Mouse (Mus musculus) megakaryocyte, embryonic 14.5 days (primary cell): ENCODE results near the gene Zfp672. TPM values are rescaled to one million over a fixed set of nuclear protein-coding genes. Genes with fewer than 3 reads are reported as not detected.
"Not testable (repeated sequence)": the region's sequence is repeated elsewhere in the genome, so short reads cannot be mapped to it uniquely, and the experiment has no call there.

Source experiments
- H3K27me3 ChIP-seq: replicated peaks from 2 replicates; pipeline ENCODE3; 2012; ENCODE audit warnings: inconsistent platforms
- H3K36me3 ChIP-seq: replicated peaks from 2 replicates; pipeline ENCODE3; 2012; ENCODE audit warnings: low read length, inconsistent platforms, mixed read lengths
- H3K4me1 ChIP-seq: 2 replicates; pipeline ENCODE4 v1.6.1; 2012; ENCODE audit warnings: inconsistent platforms
- H3K4me3 ChIP-seq: replicated peaks from 2 replicates; pipeline ENCODE3; 2012; ENCODE audit warnings: moderate library complexity, mild to moderate bottlenecking, inconsistent platforms
- H3K9me3 ChIP-seq: 2 replicates; pipeline ENCODE4 v1.6.1; 2012; ENCODE audit warnings: inconsistent platforms
- FLI1 ChIP-seq: IDR thresholded peaks from 2 replicates; pipeline ENCODE4 v1.6.1; 2012; ENCODE audit warnings: low read length, inconsistent platforms, mixed read lengths
- GATA1 ChIP-seq: IDR thresholded peaks from 3 replicates; pipeline ENCODE4 v1.6.1; 2012; ENCODE audit warnings: mixed read lengths, low read length, inconsistent platforms, borderline replicate concordance
- polyA plus RNA-seq: library from polyadenylated mRNA; stranded (reverse); fragments of >175 nt; gene quantifications from 2 replicates; pipeline ENCODE4 v1.2.3, GENCODE M21; 2012; ENCODE audit warnings: low replicate concordance; ENCODE audit not compliant: insufficient read depth

Zfp672 gene
- 11.6 and 18.5 TPM in 2 replicates for polyA plus RNA-seq

GRCm38 (mm10) chr11:58330276-58331148 lies at the start of gene Zfp672, which contains the start of gene Sh3bp5l:
Gene Zfp672, minus strand, starts transcription at chr11:58330339.
Gene Sh3bp5l, plus strand, starts transcription at chr11:58330724.
- Histone ChIP-seq H3K36me3 (peaks cover 59% of the 10 kb centered on the region), H3K9me3 (no peaks in the 10 kb centered on the region), H3K4me1 (peaks cover 58% of the 10 kb centered on the region), H3K4me3 (peak within 1 kb of the TSS; percentile 99), H3K27me3 (no peaks in the 10 kb centered on the region)
- no peak for TF ChIP-seq FLI1
- TF ChIP-seq GATA1 = no peak

GRCm38 (mm10) chr11:58379516-58379915 lies 49.4 kb upstream of the Zfp672 start:
- Histone ChIP-seq H3K27me3 (peaks cover 24% of the 10 kb centered on the region), H3K36me3 (no peaks in the 10 kb centered on the region), H3K4me1 (no peaks in the 10 kb centered on the region), H3K9me3 (no peaks in the 10 kb centered on the region), H3K4me3 (no peak overlapping the region)
- TF ChIP-seq GATA1 (no peak), FLI1 (no peak)

- no peaks in the 10 kb centered on the region for H3K4me1 ChIP-seq
These were observed 48.7 kb upstream of the Zfp672 start, which contains the start of gene Lypd8 for GRCm38 (mm10) chr11:58378763-58379278. Gene Lypd8, plus strand, starts transcription at chr11:58379043.

GRCm38 (mm10) chr11:58377686-58378085 lies 47.5 kb upstream of the Zfp672 start:
- H3K36me3 ChIP-seq = no peaks in the 10 kb centered on the region
- no peaks in the 10 kb centered on the region for H3K9me3 ChIP-seq
- no peak overlapping the region for H3K4me3 ChIP-seq
- no peaks in the 10 kb centered on the region for H3K4me1 ChIP-seq
- H3K27me3 ChIP-seq = peaks cover 20% of the 10 kb centered on the region
- TF ChIP-seq FLI1 (no peak), GATA1 (no peak)

More at GRCm38 (mm10) chr11:58378763-58379278, 48.7 kb upstream of the Zfp672 start, which contains the start of gene Lypd8:
- Histone ChIP-seq H3K4me3 (no peak within 1 kb of the TSS), H3K9me3 (no peaks in the 10 kb centered on the region), H3K27me3 (peaks cover 22% of the 10 kb centered on the region), H3K36me3 (no peaks in the 10 kb centered on the region)
- TF ChIP-seq GATA1 (no peak), FLI1 (no peak)

- Histone ChIP-seq H3K4me3 (no peak overlapping the region), H3K9me3 (no peaks in the 10 kb centered on the region), H3K27me3 (peaks cover 17% of the 10 kb centered on the region), H3K4me1 (no peaks in the 10 kb centered on the region), H3K36me3 (no peaks in the 10 kb centered on the region)
- TF ChIP-seq GATA1 (no peak), FLI1 (no peak)
These were observed 47.1 kb upstream of the Zfp672 start for GRCm38 (mm10) chr11:58377273-58377672.

GRCm38 (mm10) chr11:58366191-58366590 lies 36.1 kb upstream of the Zfp672 start:
- H3K9me3 ChIP-seq, H3K4me1 ChIP-seq, H3K27me3 ChIP-seq, H3K4me3 ChIP-seq, H3K36me3 ChIP-seq: not testable (repeated sequence)

- no peaks in the 10 kb centered on the region for H3K9me3 ChIP-seq
- H3K4me3 ChIP-seq = no peak overlapping the region
- TF ChIP-seq GATA1 (no peak), FLI1 (no peak)
- H3K36me3 ChIP-seq = no peaks in the 10 kb centered on the region
- no peaks in the 10 kb centered on the region for H3K4me1 ChIP-seq
- H3K27me3 ChIP-seq = peaks cover 8% of the 10 kb centered on the region
These were observed 34.3 kb upstream of the Zfp672 start for GRCm38 (mm10) chr11:58364454-58364853.

- H3K9me3 ChIP-seq, H3K4me1 ChIP-seq, H3K4me3 ChIP-seq, H3K36me3 ChIP-seq, H3K27me3 ChIP-seq: not testable (repeated sequence)
These were observed 32.4 kb upstream of the Zfp672 start for GRCm38 (mm10) chr11:58362562-58362961.

GRCm38 (mm10) chr11:58357844-58358534 lies 27.9 kb upstream of the Zfp672 start:
- Histone ChIP-seq H3K27me3 (peaks cover 7% of the 10 kb centered on the region), H3K4me1 (no peaks in the 10 kb centered on the region), H3K4me3 (no peak overlapping the region), H3K9me3 (peaks cover 3% of the 10 kb centered on the region; the same call in 1 of the 2 replicates), H3K36me3 (no peaks in the 10 kb centered on the region)
- TF ChIP-seq FLI1 (no peak), GATA1 (no peak)

- Histone ChIP-seq H3K4me1 (no peaks in the 10 kb centered on the region), H3K36me3 (no peaks in the 10 kb centered on the region), H3K4me3 (no peak overlapping the region), H3K27me3 (peaks cover 6% of the 10 kb centered on the region), H3K9me3 (peaks cover 10% of the 10 kb centered on the region; the same call in 1 of the 2 replicates)
- TF ChIP-seq GATA1 (no peak), FLI1 (no peak)
These were observed 26.9 kb upstream of the Zfp672 start for GRCm38 (mm10) chr11:58357042-58357441.
